Mouse (Mus musculus) B cell, adult 2 months (primary cell): Measurements from ENCODE around the gene Plppr1.

Source experiments
- DNase-seq, 2 experiments: peaks; one replicate each; pipeline ENCODE4 v3.0.0; 2022

The Plppr1 gene

DNA sequence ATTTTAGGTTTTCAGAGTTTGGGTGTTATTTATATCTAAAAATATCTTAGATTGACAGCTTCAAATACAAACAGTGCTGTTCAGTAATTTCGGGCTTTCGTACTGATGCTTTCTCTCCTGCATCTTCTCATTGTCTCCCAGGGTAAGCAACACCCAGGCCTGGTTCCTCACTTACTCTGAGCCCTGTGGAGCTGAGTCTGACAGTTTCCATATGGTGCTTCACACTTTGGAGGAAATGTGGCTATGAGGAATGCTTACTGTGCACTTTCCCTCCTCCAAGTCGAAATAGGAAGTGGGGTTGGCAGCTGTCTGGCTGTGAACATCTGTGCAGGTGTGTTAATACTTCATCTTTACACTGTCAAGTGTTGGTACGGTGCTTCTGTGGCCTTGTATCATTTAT, 85.7 kb downstream of the Plppr1 start:
- no peak for DNase-seq

GRCm38 (mm10) chr4:49148775-49149174, 89.7 kb downstream of the Plppr1 start:
- DNase-seq = no peak

DNA sequence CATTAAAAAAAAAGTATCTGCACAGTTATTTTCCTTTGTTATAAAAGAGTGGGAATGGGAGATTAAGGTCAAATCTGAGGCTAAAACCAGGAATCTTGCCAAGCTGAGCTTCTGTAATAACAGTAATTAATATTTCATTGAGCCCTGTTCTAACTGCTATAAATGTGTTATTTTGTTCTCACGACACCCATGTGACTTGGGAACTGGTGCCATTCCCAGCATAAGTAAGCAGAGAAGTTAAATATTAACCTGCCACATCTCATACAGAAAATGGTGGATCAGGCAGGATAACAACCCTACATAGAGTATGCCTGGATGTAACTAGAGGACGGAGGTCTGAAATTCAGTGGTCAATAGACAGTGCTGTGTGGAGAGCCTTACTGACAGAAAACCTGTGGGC, 90.2 kb downstream of the Plppr1 start:
- DNase-seq = no peak

GRCm38 (mm10) chr4:49153849-49154248, 94.8 kb downstream of the Plppr1 start:
- peak; percentile 72 to 76 for DNase-seq

- no peak for DNase-seq
Observed at GRCm38 (mm10) chr4:49156781-49157180, 97.7 kb downstream of the Plppr1 start.

GRCm38 (mm10) chr4:49163285-49163684, 104.2 kb downstream of the Plppr1 start:
- peak; percentile 41 to 54 for DNase-seq

DNA sequence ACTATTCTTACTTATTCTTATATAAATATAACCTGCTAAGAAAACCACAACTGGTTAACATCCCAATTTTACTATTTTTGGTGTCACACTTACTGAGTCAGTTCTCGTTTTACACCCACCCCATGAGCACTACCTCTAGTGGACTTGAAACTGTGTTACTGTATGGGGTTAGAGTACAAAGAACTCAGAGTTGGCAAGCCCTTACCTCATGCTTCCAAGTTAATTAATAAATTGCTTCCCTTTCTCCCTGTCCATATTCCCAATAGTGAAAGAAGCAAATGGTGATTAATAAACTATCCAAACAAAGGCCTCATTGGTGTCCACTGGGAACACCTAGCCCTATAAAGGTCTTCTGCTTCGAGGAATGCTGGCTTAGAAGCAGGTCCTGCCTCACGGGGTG, 107.3 kb downstream of the Plppr1 start:
- DNase-seq = no peak

- DNase-seq = peak; percentile 7 to 8
Observed at GRCm38 (mm10) chr4:49167030-49167429, 108.0 kb downstream of the Plppr1 start.

- DNase-seq = no peak
Observed at GRCm38 (mm10) chr4:49169498-49169897, 110.4 kb downstream of the Plppr1 start.

DNA sequence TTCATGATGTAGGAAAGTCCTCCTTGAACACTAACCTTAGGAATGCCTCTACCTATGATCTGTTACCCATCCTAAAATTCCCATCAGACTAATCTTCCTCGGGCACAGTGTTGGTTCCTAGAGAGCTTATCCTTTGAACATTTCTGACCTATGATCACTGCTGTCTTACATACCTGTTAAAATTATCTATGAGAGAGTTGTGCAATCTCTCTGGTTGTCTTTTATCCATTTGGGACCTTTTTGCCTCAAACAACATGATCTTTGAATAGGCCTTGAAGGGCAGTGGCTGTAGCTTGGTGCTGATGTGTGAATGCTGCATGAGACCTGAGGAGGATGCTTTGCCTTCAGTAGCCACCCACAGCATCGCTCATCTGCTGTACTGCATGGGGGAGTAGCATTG, 119.0 kb downstream of the Plppr1 start:
- no peak for DNase-seq

DNA sequence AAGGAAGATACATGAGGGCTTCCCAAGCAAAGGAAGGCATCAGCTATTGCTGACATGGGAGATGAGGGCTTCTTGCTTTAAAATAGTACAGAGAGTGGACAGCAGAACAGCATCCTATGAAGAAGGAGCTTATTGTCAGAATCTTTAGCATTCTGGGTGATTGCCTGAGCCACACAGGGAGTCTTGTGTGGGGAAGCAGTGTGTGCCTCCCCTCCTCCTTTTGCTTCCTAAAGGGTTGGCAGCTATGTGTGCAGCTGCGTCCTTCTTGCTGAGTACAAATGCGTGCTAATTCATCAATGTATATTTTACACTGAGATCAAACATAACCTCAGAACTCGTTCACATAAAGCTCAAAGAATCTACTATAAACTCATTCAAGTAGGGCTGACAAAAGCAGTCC, 119.8 kb downstream of the Plppr1 start:
- no peak for DNase-seq

GRCm38 (mm10) chr4:49179471-49180181, 120.6 kb downstream of the Plppr1 start:
- DNase-seq = no peak

- no peak for DNase-seq
Observed at GRCm38 (mm10) chr4:49189991-49190526, 131.0 kb downstream of the Plppr1 start.

GRCm38 (mm10) chr4:49197125-49197747, 138.2 kb downstream of the Plppr1 start:
- DNase-seq = peak; percentile 14 to 30

GRCm38 (mm10) chr4:49210457-49210856, 151.4 kb downstream of the Plppr1 start:
- no peak for DNase-seq

DNA sequence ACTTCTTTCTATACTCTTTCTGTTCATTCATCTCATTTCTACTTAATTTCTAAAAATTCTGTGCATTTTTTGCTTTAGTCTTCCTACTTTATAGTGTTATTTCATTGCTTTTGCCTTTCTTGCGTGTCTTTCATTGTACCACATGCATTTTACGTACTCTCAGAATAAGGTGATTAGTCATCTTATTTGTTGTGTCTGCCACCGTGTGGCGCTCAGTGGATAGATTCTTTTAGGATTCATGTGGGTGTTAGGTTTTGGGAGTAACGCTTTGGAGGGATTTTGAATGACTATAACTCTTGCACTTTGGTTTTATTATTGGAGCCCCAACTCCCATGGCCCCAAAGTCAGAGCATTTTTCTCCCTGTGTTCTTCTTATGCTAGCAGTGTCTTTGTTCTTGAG, 152.5 kb downstream of the Plppr1 start:
- DNase-seq = no peak

DNA sequence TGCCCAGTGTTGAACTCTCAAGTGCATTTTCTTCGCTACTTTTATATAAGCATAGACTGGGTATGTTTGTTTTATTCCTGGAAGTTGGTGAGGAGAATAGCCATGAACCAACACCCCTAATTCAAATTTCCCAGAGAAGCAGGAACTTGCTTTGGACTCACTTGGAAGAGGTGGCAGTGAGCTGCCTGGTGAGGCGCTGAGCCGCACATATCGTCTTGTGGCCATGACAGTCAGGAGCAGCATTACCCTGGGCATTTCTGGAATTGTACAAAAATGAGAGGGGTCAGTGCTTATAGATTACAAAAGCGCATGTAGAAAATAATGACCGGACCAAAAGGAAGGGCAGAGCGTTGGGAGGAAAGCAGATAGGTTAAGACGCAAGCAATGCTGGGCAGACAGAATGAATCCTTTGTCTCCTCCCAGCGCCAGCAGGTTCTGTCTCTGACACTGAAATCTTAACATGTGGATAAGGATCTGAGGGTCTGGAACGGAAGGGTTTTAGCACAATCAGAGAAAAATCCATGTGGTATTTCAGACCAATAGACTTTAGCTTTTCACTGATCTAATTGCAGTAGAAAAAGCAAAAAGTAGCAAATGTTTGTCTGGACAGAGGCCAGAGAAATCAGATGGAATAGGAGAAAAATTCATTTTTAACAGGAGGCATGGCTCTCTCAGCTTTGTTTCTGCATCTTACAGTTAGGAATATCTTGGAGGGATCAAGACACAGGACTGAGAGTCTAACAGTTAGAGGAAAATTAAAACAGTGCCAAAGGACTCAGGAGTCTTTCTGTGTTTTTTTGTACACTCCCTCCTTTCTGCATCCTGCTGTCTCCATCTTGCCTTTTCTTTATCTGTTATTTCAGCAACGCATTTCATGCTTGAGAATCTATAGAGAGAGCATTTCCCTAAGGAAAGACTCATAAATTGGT, 153.8 kb downstream of the Plppr1 start:
- no peak for DNase-seq

DNA sequence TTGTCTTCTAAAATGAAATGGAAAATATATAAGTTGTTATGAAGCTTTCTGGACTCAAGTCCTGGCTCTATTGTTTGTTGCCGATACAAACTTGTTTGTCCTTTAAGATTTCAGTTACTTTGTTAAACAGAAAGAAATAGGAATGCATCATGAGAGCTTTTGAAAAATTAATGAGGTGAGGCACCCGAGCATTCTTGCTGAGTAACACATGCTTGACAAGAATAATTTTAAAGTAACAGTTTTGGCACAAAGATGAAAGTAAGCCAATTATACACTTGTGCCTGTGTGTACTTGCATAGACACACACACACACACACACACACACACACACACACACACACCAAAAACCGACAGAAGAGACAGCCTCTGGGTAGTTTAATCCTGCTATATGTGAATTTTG, 155.3 kb downstream of the Plppr1 start:
- DNase-seq = no peak

DNA sequence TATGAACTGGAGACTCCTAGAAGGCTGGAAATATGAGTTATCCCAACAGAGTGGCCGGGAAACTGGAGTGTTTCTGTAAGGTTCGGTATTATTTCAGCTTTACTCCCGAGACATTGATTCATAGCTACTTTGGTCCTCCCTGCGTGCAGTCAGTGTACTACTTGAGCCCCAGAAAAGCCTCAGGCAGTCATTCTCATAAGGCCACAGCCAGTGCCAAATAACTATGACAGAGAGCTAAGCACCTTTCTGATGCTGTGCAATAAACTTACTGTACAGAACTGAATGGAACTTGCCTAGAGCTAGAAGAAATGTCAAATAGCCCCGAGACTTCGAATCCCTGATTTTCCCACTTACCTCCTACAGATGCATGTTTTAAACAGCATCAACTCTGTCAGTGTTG, 164.4 kb downstream of the Plppr1 start:
- no peak for DNase-seq

DNA sequence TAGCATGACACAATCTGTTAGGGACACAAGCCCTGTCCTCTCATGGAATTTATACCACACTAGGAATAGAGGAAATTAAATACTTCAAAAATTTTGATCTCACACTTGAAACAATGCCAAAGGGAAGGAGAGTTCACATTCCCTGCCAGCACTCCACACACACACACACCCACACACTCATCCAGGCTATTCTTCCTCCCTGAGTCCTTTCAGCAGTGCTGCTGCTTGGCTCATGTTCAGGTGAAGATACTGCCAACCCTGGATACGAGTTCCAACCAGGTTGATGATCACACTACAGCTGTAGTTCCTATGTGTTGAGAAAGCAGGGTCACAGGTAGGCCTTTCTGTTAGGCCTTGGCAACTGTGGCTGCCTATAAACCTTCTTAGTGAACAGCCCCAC, 165.9 kb downstream of the Plppr1 start:
- DNase-seq = no peak

DNA sequence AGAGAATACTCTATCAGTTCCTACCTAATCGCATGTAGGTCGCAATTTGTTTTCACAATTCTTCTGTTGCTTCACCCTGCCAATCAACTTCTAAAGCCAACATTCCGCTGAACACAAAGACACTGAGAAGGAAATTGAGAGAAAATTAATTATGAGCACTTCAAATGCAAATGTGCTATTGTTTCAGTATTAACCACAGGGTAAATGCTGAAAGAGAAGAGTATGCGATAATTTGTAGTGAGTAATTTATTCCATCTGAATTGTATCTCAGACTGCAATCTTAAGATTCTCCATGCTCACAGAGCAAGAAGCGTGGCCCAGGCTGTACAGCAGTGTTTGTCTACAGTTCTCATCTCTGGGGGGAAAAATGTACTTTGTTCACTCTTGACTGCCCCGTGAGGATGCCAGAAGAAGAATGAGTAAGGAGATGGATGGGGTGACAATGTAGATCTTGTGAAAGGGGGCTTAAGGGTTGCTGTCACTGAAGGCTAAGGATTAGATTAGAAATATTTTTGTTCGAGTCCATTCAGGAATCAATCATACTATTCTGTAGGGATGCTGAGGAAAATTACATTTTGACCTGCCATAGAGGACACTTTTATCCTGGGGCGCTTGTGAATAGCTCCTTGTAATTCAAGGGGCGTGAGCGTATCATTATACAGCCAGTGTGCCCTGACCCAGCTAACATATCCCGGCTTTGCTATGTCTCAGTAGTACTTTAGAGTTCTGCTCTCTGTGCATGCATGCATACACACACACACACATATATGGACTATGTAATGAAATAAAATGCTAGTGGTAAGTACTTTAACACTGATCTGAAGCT, 173.3 kb downstream of the Plppr1 start:
- no peak for DNase-seq

DNA sequence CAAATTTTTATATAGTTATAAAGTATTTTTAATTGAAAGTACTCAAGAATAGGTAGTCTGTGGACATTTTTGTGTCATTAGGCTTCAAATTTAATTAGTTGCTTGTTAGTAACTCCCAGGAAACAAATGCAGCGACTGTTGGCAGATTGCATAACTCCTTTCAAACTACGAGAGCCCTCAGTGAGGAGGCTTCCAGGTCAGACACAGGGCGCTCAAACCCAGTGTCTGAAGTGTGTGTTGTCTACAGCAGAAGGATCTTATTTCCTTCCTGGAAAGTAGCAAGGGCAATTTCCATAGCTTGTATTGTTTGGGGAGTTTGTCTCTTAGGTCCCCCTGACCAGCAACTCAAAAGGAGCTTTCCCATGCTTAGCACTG, 173.9 kb downstream of the Plppr1 start:
- no peak for DNase-seq

DNA sequence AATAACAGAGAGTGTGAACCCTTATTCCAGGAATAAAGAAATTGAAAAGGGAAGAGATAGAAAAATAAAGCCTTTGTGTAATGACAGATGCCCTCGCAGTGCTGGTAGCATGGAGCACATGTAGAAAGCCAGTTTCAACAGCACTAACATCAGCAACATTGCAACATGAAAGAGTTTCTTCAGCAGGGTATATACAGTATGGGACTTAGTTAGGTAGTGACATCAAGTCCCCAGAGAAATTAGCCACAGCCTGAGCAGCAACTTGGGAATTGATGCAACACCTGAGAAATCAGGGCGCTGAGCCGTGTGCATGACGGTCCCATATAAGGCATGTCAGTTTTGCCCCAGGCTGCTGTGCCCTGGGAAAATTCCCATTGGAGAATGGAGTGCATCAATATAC, 179.0 kb downstream of the Plppr1 start:
- no peak for DNase-seq
